Mouse (Mus musculus) midbrain, embryonic 15.5 days (tissue): ENCODE data around the gene Rnf217. TPM values are rescaled to one million over a fixed set of nuclear protein-coding genes. Genes with fewer than 3 reads are reported as not detected.
A peak's percentile ranks its signal among the peaks of the same experiment; 100 is the strongest.

ENCODE experiments used
- ATAC-seq: fragments of 200-750 bp; cut with Nextera tagmentation; replicated peaks from 2 replicates; pipeline ENCODE4 v1.8.0; 2017; ENCODE audit warnings: moderate TSS enrichment
- H3K27ac ChIP-seq: fragments of 300-500 bp; sonication (generic); 2 replicates; pipeline ENCODE4 v1.5.1; 2015; ENCODE audit warnings: mild to moderate bottlenecking, inconsistent platforms
- H3K27me3 ChIP-seq: fragments of 300-500 bp; sonication (generic); replicated peaks from 2 replicates; pipeline ENCODE4 v1.6.1; 2015; ENCODE audit warnings: inconsistent platforms
- H3K36me3 ChIP-seq: fragments of 300-500 bp; sonication (generic); replicated peaks from 2 replicates; pipeline ENCODE4 v1.6.1; 2015; ENCODE audit warnings: inconsistent platforms
- H3K4me1 ChIP-seq: fragments of 300-500 bp; sonication (generic); 2 replicates; pipeline ENCODE4 v1.6.1; 2015; ENCODE audit warnings: inconsistent platforms
- H3K4me2 ChIP-seq: fragments of 300-500 bp; sonication (generic); 2 replicates; pipeline ENCODE4 v1.6.1; 2015; ENCODE audit warnings: inconsistent platforms, mild to moderate bottlenecking, moderate library complexity
- H3K4me3 ChIP-seq: fragments of 300-500 bp; sonication (generic); 2 replicates; pipeline ENCODE4 v1.5.1; 2015; ENCODE audit warnings: mild to moderate bottlenecking, inconsistent platforms
- H3K9ac ChIP-seq: fragments of 300-500 bp; sonication (generic); 2 replicates; pipeline ENCODE4 v1.6.1; 2015; ENCODE audit warnings: mild to moderate bottlenecking, inconsistent platforms
- H3K9me3 ChIP-seq: fragments of 300-500 bp; sonication (generic); 2 replicates; pipeline ENCODE4 v1.6.1; 2016; ENCODE audit warnings: inconsistent platforms
- WGBS: fragments of 180-500 bp; shearing (Covaris S2); methylation state at CpG from one replicate; pipeline ENCODE4 v1.1.7; 2015; ENCODE audit warnings: mixed read lengths; 5-methylcytosine and 5-hydroxymethylcytosine counted together
- polyA plus RNA-seq: library from polyadenylated mRNA; unstranded; fragments of >200 nt; fragmentation: Nextera tagmentation; extraction: Ambion mirVana; gene quantifications from 2 replicates; pipeline ENCODE4 v1.2.1, GENCODE M21; 2015

Gene Rnf217
- polyA plus RNA-seq, 1 experiment from 2014 or later, result 1.7 TPM

DNA sequence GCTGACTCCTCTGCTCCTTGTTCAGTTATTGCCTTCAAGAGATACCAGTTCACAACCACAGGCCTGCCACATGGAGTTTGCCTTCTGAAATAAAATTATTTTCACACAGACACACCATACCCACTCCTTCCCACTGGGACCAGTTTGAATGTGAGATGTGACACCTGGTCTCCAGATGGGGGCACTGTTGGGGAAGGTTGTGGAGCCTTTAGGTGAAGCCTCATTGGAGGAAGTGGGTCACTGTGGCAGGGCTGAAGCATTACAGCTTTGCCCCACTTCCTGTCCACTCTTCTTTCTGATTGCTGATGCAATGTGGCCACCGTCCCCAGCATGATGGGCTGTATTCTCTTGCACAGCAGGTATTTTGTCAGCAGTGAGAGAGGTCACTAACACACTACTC lies 89.6 kb downstream of the Rnf217 start:
- Histone ChIP-seq H3K4me2 (no peak overlapping the region), H3K4me1 (no peaks in the 10 kb centered on the region), H3K27me3 (no peaks in the 10 kb centered on the region), H3K9ac (no peak overlapping the region), H3K9me3 (no peaks in the 10 kb centered on the region), H3K27ac (no peak overlapping the region), H3K4me3 (no peak overlapping the region), H3K36me3 (no peaks in the 10 kb centered on the region)
- WGBS, result 56% methylated on average over 1 of the region's 1 CpGs
- ATAC-seq, result no peak

DNA sequence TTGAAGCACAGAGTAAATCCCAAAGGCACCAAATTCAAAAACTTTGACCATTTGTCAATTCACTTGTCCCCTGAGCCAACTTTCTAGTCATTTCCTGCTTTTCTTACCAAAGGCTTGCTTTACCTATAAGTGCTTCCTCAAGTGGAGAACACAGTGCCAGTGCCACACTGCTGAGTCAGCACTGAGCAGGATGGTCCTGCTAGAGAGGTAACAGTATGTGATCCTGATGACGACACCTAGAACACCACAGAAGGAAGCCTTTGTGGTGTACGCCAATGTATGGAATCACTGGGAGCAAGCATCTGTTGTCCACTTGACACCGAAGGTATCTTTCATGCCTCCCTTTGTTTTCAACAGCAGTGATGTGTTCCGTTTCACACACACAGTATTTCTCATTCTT lies 90.8 kb downstream of the Rnf217 start:
- no peaks in the 10 kb centered on the region for H3K4me1 ChIP-seq
- H3K36me3 ChIP-seq, result no peaks in the 10 kb centered on the region
- WGBS, result 94% methylated on average over 4 of the region's 4 CpGs
- no peak overlapping the region for H3K27ac ChIP-seq
- H3K9me3 ChIP-seq, result no peaks in the 10 kb centered on the region
- H3K27me3 ChIP-seq, result no peaks in the 10 kb centered on the region
- H3K4me2 ChIP-seq, result no peak overlapping the region
- no peak overlapping the region for H3K9ac ChIP-seq
- H3K4me3 ChIP-seq, result no peak overlapping the region
- ATAC-seq, result no peak

DNA sequence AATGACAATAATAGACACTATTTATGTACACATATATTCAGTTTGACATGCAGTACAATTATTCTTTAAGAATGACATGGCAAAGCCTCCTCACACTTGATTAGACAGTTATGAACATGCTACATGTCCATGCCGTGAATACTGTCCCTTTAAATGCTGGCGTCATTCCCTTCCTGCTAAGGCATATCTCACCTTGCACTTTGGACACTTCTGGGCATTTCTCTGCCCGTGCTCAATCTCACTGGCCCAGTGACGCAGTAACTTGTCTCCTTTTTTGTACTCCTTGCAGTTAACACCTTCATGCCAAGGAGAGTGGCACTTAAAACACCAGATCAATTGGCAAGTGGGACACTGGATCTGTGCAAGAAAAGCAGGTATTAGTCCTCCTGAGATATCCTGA lies 91.8 kb downstream of the Rnf217 start:
- Histone ChIP-seq H3K27ac (no peak overlapping the region), H3K4me2 (no peak overlapping the region), H3K9ac (no peak overlapping the region), H3K4me3 (no peak overlapping the region), H3K27me3 (no peaks in the 10 kb centered on the region), H3K9me3 (no peaks in the 10 kb centered on the region), H3K4me1 (no peaks in the 10 kb centered on the region), H3K36me3 (no peaks in the 10 kb centered on the region)
- 84% methylated on average over 4 of the region's 4 CpGs for WGBS
- ATAC-seq, result no peak

DNA sequence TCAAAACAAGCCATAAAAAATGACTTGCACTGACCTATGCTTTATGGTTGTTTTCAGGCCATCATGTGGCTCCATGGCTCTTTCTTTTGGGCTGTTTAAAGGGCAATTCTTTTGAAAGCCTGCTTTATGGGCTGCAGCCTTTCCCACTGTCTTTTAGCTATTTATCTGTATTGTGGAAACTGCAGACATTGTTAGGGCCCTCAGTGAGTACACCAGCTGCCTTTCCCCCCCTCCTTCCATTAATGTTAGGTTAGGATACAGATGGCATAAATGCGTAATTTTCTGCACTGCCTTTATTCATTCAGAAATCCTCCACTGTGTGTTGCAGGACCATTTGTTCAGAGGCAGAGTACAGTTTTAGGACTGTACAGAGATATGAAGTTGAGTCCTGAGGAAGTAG lies 93.1 kb downstream of the Rnf217 start:
- no peaks in the 10 kb centered on the region for H3K27me3 ChIP-seq
- 49% methylated on average over 1 of the region's 1 CpGs for WGBS
- no peaks in the 10 kb centered on the region for H3K9me3 ChIP-seq
- H3K27ac ChIP-seq, result no peak overlapping the region
- H3K4me3 ChIP-seq, result no peak overlapping the region
- H3K36me3 ChIP-seq, result no peaks in the 10 kb centered on the region
- 0 out of 2 replicates have a peak, but pooled peaks have one; percentile 30 for ATAC-seq
- H3K4me2 ChIP-seq, result no peak overlapping the region
- H3K4me1 ChIP-seq, result no peaks in the 10 kb centered on the region
- no peak overlapping the region for H3K9ac ChIP-seq

DNA sequence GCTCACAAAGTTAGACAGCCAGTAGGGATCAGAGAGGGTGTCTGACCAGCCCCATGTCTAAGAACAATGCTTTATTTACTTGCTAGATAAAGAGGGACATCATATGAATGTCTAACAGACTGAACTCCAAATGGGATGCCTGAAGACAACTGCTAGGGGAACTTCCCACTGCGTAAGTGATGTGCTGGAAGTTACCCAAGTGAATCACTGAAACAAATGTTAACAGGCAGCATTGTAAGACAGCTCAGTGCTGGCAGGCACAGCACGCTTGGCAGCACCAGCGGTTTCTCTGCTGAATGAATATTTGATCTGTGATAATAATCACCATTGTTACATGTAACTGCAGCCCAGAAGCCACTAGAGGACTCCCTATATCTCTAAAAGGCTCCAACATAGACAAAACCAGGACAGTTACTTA lies 104.8 kb downstream of the Rnf217 start:
- no peaks in the 10 kb centered on the region for H3K4me1 ChIP-seq
- H3K36me3 ChIP-seq, result no peaks in the 10 kb centered on the region
- ATAC-seq, result peak; percentile 88
- no peak overlapping the region for H3K27ac ChIP-seq
- H3K9ac ChIP-seq, result no peak overlapping the region
- H3K27me3 ChIP-seq, result no peaks in the 10 kb centered on the region
- H3K4me3 ChIP-seq, result no peak overlapping the region
- no peak overlapping the region for H3K4me2 ChIP-seq
- H3K9me3 ChIP-seq, result no peaks in the 10 kb centered on the region
- WGBS, result 47% methylated on average over 3 of the region's 3 CpGs

DNA sequence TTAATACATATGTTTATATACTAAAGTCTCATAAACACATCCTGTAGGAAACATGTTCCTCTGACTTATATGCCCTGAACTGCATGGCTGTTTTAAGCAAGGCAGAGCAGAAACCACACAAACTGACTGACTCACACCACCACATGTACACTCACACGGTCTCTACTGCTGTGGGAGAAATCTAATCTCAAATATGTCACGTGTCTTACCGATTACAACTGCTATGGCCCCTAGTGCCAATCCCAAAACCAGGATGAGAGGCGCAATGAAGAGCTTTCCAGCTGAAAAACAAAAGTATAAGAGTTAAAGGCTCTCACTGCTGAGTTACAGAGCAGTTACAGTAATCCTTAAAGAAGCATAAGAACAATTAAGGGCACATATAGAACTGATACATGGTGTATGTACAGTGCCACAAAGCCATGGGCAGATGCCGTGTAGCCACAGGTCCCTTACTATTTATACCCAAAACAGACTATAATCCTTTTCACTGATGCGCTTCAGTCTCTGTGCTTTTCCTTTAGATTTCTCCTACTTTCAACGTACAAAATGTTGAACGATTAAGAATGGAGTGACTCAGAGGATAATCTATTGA lies 105.3 kb downstream of the Rnf217 start:
- Histone ChIP-seq H3K4me1 (no peaks in the 10 kb centered on the region), H3K4me3 (no peak overlapping the region), H3K9me3 (no peaks in the 10 kb centered on the region), H3K9ac (no peak overlapping the region), H3K27ac (no peak overlapping the region), H3K4me2 (no peak overlapping the region), H3K27me3 (no peaks in the 10 kb centered on the region), H3K36me3 (no peaks in the 10 kb centered on the region)
- ATAC-seq, result no peak
- WGBS, result 81% methylated on average over 8 of the region's 8 CpGs

DNA sequence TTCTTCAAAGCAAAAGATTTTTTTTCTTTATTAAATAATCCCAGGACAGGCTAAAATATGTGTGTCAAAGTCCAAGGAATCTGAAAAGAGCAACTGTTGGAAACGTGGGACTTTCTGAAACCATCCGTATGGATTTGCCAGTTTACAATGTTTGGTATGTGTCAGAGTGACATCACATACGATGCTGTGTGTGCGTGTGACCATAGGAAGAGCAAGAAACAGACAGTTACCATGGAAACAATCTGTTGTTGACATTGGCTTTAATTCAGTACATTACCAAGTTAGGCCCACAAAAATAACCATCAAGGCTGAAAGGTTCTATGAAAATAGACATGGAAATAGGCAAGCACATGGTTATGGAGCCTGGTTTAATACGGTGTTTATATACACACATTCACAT lies 107.3 kb downstream of the Rnf217 start:
- 82% methylated on average over 5 of the region's 5 CpGs for WGBS
- no peak for ATAC-seq
- no peaks in the 10 kb centered on the region for H3K27me3 ChIP-seq
- H3K36me3 ChIP-seq, result no peaks in the 10 kb centered on the region
- H3K27ac ChIP-seq, result no peak overlapping the region
- no peak overlapping the region for H3K4me2 ChIP-seq
- H3K9ac ChIP-seq, result no peak overlapping the region
- H3K4me1 ChIP-seq, result no peaks in the 10 kb centered on the region
- no peaks in the 10 kb centered on the region for H3K9me3 ChIP-seq
- H3K4me3 ChIP-seq, result no peak overlapping the region

DNA sequence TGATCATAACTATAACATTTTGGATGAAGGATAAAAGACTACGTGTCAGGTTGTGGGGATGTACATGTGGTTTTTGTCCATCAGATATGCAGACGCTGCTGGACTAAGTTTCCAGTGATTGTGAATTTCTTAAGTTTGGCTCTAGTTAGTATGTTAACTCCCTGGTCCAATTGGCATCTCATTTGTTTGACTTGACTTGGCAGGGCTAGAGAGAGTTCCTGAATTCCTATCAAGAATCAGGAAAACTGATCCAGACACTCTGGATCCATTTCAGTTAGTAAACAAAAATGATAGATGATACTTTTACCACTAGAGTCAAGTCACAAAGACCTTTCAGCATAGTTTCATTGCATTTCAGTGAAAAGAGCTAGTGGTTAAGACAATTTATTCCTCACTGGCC lies 112.1 kb downstream of the Rnf217 start:
- Histone ChIP-seq H3K27me3 (no peaks in the 10 kb centered on the region), H3K4me1 (no peaks in the 10 kb centered on the region), H3K9me3 (no peaks in the 10 kb centered on the region), H3K36me3 (no peaks in the 10 kb centered on the region), H3K4me2 (no peak overlapping the region), H3K9ac (no peak overlapping the region), H3K27ac (no peak overlapping the region), H3K4me3 (no peak overlapping the region)
- ATAC-seq, result no peak
- WGBS, result 95% methylated on average over 2 of the region's 2 CpGs

DNA sequence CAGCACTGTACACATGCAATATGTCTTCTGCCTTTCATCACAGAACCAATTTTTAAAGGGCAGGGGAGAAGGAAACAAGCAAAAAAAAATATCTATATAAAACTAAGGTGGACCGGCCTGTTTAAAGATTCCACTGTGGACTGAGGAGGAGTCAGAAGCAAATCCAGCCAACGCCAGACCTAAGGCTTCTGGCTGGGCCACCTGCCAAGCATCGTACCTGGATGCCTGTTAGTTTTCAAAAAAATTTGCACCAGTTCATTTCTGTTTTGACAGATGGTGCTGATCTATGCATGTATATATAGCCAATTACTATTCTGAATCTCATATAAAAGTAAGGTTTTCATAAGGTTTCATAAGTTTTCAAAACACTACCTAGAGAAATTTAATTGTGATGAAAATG lies 113.2 kb downstream of the Rnf217 start:
- H3K4me3 ChIP-seq, result no peak overlapping the region
- WGBS, result 83% methylated on average over 3 of the region's 3 CpGs
- no peaks in the 10 kb centered on the region for H3K9me3 ChIP-seq
- no peak for ATAC-seq
- no peaks in the 10 kb centered on the region for H3K36me3 ChIP-seq
- no peaks in the 10 kb centered on the region for H3K27me3 ChIP-seq
- no peaks in the 10 kb centered on the region for H3K4me1 ChIP-seq
- no peak overlapping the region for H3K9ac ChIP-seq
- H3K27ac ChIP-seq, result no peak overlapping the region
- no peak overlapping the region for H3K4me2 ChIP-seq

DNA sequence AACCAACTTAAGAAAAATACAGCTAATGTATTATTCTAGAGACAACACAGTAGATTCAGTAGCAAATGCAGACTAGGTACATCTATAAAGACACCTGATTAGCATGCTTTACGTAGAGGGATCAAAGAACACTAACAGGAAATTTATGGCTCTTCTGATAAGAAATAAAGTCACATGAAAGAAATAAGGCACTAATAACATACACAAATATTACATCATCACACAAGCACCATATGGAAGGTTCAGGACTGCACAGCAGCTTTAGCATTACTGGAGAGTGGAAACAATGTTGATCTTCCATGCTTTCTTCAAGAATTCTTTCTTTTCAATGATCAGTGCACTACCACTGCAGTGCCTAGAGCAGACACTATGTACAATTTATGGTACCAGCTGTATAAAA lies 114.7 kb downstream of the Rnf217 start:
- Histone ChIP-seq H3K4me2 (no peak overlapping the region), H3K9me3 (no peaks in the 10 kb centered on the region), H3K4me1 (no peaks in the 10 kb centered on the region), H3K9ac (no peak overlapping the region), H3K36me3 (no peaks in the 10 kb centered on the region), H3K27me3 (no peaks in the 10 kb centered on the region), H3K27ac (no peak overlapping the region), H3K4me3 (no peak overlapping the region)
- 88% methylated on average over 1 of the region's 1 CpGs for WGBS
- ATAC-seq, result no peak

DNA sequence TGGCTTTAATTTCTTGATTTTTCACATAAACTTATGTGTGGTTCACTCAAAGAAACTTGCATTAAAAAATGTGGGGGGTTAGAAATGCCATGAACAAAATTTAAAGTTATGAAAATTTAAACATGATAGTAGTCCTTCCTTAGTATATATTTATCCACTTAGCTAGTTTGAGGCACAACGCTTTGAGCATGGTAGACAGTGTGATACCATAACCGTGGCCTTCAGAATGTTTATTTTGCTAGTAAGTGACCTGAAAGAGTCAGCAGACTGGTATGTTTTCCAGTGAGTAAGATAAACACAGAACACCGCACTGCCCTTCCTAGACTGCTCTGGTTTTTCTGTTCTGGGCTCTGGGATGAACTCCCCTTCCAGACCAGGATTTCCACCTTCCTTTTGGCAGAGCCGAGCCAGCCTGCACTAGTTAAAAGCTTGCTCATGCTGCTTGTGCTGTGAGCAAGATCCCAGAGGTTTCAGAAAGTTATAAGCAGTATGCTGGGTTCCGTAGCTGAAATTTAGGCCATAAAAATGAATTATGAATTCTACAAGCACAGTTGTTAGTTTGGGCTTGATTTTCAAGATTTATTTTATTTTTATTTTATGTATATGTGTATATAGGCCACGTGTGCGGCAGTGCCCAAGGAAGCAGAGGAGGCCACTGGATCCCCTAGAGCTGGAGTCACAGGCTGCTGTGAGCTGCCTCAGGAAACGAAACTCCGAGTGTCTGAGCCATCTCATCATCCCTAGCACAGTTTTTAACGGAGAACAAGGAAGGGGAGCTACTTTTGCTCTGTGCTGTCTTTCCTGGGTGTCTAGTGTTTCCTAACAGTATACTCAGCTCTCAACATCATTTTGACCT lies 141.7 kb downstream of the Rnf217 start:
- 83% methylated on average over 10 of the region's 10 CpGs for WGBS
- Histone ChIP-seq H3K27ac (no peak overlapping the region), H3K4me2 (no peak overlapping the region), H3K27me3 (no peaks in the 10 kb centered on the region), H3K9ac (no peak overlapping the region), H3K36me3 (no peaks in the 10 kb centered on the region), H3K4me3 (no peak overlapping the region), H3K9me3 (no peaks in the 10 kb centered on the region), H3K4me1 (no peaks in the 10 kb centered on the region)
- ATAC-seq, result no peak

DNA sequence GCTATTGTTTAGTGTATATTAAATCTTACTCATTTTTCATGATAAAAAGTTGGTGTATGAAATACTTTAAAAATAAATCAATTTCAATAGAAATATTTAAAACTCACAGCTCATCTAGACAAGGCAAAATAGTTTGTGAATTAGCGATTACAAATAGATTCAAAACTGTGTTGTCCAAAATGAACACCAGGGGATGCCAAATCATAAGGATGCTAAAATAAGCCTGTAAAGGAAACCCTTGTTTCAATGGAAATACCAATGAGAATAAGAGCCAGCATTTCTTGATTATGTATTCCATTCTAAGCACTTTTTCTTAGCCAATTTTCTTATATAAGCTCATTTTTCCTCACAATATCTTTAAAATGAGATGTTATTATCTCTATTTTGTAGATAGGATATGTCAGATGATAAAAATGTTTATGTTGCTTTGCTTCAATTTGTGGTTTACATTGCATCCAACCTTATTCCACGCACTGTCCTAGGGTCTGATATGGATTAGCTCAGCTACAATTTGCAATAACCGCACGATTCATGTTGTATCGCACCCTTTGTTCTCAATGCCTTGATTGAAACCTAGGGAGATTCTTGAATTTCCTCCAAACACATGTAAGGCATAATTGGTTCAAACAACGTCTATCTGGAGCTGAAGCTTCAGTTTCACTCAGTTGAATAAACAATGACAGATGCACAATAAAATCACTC lies 143.0 kb downstream of the Rnf217 start:
- no peak overlapping the region for H3K27ac ChIP-seq
- H3K9ac ChIP-seq, result no peak overlapping the region
- H3K4me2 ChIP-seq, result no peak overlapping the region
- 76% methylated on average over 6 of the region's 6 CpGs for WGBS
- H3K4me3 ChIP-seq, result no peak overlapping the region
- ATAC-seq, result 0 out of 2 replicates have a peak, but pooled peaks have one; percentile 67
- H3K9me3 ChIP-seq, result no peaks in the 10 kb centered on the region
- no peaks in the 10 kb centered on the region for H3K27me3 ChIP-seq
- no peaks in the 10 kb centered on the region for H3K4me1 ChIP-seq
- H3K36me3 ChIP-seq, result no peaks in the 10 kb centered on the region
